Mouse (Mus musculus) midbrain, embryonic 16.5 days (tissue): ENCODE data around the gene Hjurp. TPM values are rescaled to one million over a fixed set of nuclear protein-coding genes. Genes with fewer than 3 reads are reported as not detected.
"Not testable (repeated sequence)": the region's sequence is repeated elsewhere in the genome, so short reads cannot be mapped to it uniquely, and the experiment has no call there.

Experiments used
- ATAC-seq: fragments of 200-750 bp; cut with Nextera tagmentation; 2 replicates; pipeline ENCODE4 v1.8.0; 2017; ENCODE audit warnings: moderate TSS enrichment
- H3K27ac ChIP-seq: fragments of 300-500 bp; sonication (generic); 2 replicates; pipeline ENCODE4 v1.5.1; 2014; ENCODE audit warnings: mild to moderate bottlenecking, low read length, mixed read lengths
- H3K27me3 ChIP-seq: fragments of 300-500 bp; sonication (generic); 2 replicates; pipeline ENCODE4 v1.6.1; 2014; ENCODE audit warnings: low read depth, low read length, mixed read lengths; ENCODE audit not compliant: control insufficient read depth, insufficient read depth
- H3K36me3 ChIP-seq: fragments of 300-500 bp; sonication (generic); 2 replicates; pipeline ENCODE4 v1.6.1; 2014; ENCODE audit warnings: mild to moderate bottlenecking, low read length, moderate library complexity, mixed read lengths; ENCODE audit not compliant: control insufficient read depth, insufficient read depth
- H3K4me1 ChIP-seq: fragments of 300-500 bp; sonication (generic); 2 replicates; pipeline ENCODE4 v1.6.1; 2014; ENCODE audit warnings: mild to moderate bottlenecking, low read length, mixed read lengths; ENCODE audit not compliant: control insufficient read depth, insufficient read depth
- H3K4me2 ChIP-seq: fragments of 300-500 bp; sonication (generic); 2 replicates; pipeline ENCODE4 v1.6.1; 2014; ENCODE audit warnings: mild to moderate bottlenecking, low read length, mixed read lengths
- H3K4me3 ChIP-seq: fragments of 300-500 bp; sonication (generic); 2 replicates; pipeline ENCODE4 v1.5.1; 2014; ENCODE audit warnings: low read depth, mild to moderate bottlenecking, low read length, moderate library complexity, mixed read lengths
- H3K9ac ChIP-seq: fragments of 300-500 bp; sonication (generic); 2 replicates; pipeline ENCODE4 v1.6.1; 2014; ENCODE audit warnings: low read depth, low read length, mixed read lengths
- H3K9me3 ChIP-seq: fragments of 300-500 bp; sonication (generic); replicated peaks from 2 replicates; pipeline ENCODE4 v1.6.1; 2014; ENCODE audit warnings: mild to moderate bottlenecking, low read length, mixed read lengths; ENCODE audit not compliant: control insufficient read depth, poor library complexity, severe bottlenecking
- WGBS: fragments of 180-500 bp; shearing (Covaris S2); extraction: QIAGEN DNeasy Blood & Tissue Kit; methylation state at CpG from one replicate; pipeline ENCODE4 v1.1.7; 2014; 5-methylcytosine and 5-hydroxymethylcytosine counted together
- polyA plus RNA-seq: library from polyadenylated mRNA; unstranded; fragments of >200 nt; fragmentation: Nextera tagmentation; extraction: Ambion mirVana; gene quantifications from 2 replicates; pipeline ENCODE4 v1.2.1, GENCODE M21; 2015

The Hjurp gene
- polyA plus RNA-seq, 1 experiment from 2014 or later, result 77.3 TPM

GRCm38 (mm10) chr1:88227482-88227881 lies 50.0 kb downstream of the Hjurp start:
- no peaks in the 10 kb centered on the region for H3K36me3 ChIP-seq
- H3K27ac ChIP-seq, result no peak overlapping the region
- no peaks in the 10 kb centered on the region for H3K27me3 ChIP-seq
- no peak for ATAC-seq
- no peak overlapping the region for H3K4me2 ChIP-seq
- no peak overlapping the region for H3K9ac ChIP-seq
- H3K4me3 ChIP-seq, result no peak overlapping the region
- WGBS, result 63% methylated on average over 2 of the region's 2 CpGs
- H3K4me1 ChIP-seq, result no peaks in the 10 kb centered on the region
- peaks cover 72% of the 10 kb centered on the region for H3K9me3 ChIP-seq

- Histone ChIP-seq H3K36me3 (no peaks in the 10 kb centered on the region), H3K27ac (no peak within 1 kb of the TSS), H3K4me2 (no peak within 1 kb of the TSS), H3K9ac (no peak within 1 kb of the TSS), H3K4me1 (no peaks in the 10 kb centered on the region), H3K4me3 (no peak within 1 kb of the TSS), H3K9me3 (peaks cover 69% of the 10 kb centered on the region), H3K27me3 (no peaks in the 10 kb centered on the region)
- ATAC-seq, result no peak
- WGBS, result 55% methylated on average over 5 of the region's 5 CpGs
Observed at GRCm38 (mm10) chr1:88226670-88227379, 50.6 kb downstream of the Hjurp start, which contains the start of gene Mroh2a. Mroh2a (plus strand) TSS chr1:88226986.

GRCm38 (mm10) chr1:88225741-88226140 lies 51.7 kb downstream of the Hjurp start:
- no peak overlapping the region for H3K9ac ChIP-seq
- H3K27me3 ChIP-seq, result no peaks in the 10 kb centered on the region
- no peaks in the 10 kb centered on the region for H3K4me1 ChIP-seq
- no peak overlapping the region for H3K27ac ChIP-seq
- no peak overlapping the region for H3K4me2 ChIP-seq
- no peak for ATAC-seq
- H3K36me3 ChIP-seq, result no peaks in the 10 kb centered on the region
- H3K9me3 ChIP-seq, result peaks cover 58% of the 10 kb centered on the region
- H3K4me3 ChIP-seq, result no peak overlapping the region

GRCm38 (mm10) chr1:88225301-88225700 lies 52.1 kb downstream of the Hjurp start:
- not testable (repeated sequence) for H3K27ac ChIP-seq, H3K4me1 ChIP-seq, ATAC-seq, H3K27me3 ChIP-seq, H3K36me3 ChIP-seq, H3K4me2 ChIP-seq, H3K4me3 ChIP-seq, H3K9ac ChIP-seq
- H3K9me3 ChIP-seq, result peaks cover 54% of the 10 kb centered on the region
- 37% methylated on average over 2 of the region's 2 CpGs for WGBS

GRCm38 (mm10) chr1:88224029-88224776 lies 53.2 kb downstream of the Hjurp start:
- WGBS, result 71% methylated on average over 2 of the region's 2 CpGs
- Histone ChIP-seq H3K27me3 (no peaks in the 10 kb centered on the region), H3K4me2 (no peak overlapping the region), H3K27ac (no peak overlapping the region), H3K9me3 (peaks cover 43% of the 10 kb centered on the region), H3K4me1 (no peaks in the 10 kb centered on the region), H3K36me3 (no peaks in the 10 kb centered on the region), H3K9ac (no peak overlapping the region), H3K4me3 (no peak overlapping the region)
- no peak for ATAC-seq

GRCm38 (mm10) chr1:88223591-88223990 lies 53.8 kb downstream of the Hjurp start:
- no peak overlapping the region for H3K9ac ChIP-seq
- no peaks in the 10 kb centered on the region for H3K27me3 ChIP-seq
- ATAC-seq, result no peak
- 48% methylated on average over 1 of the region's 1 CpGs for WGBS
- no peaks in the 10 kb centered on the region for H3K4me1 ChIP-seq
- peaks cover 37% of the 10 kb centered on the region for H3K9me3 ChIP-seq
- H3K36me3 ChIP-seq, result no peaks in the 10 kb centered on the region
- no peak overlapping the region for H3K27ac ChIP-seq
- H3K4me3 ChIP-seq, result no peak overlapping the region
- no peak overlapping the region for H3K4me2 ChIP-seq

- not testable (repeated sequence) for H3K4me1 ChIP-seq, H3K27me3 ChIP-seq, H3K27ac ChIP-seq, ATAC-seq, H3K36me3 ChIP-seq, H3K9ac ChIP-seq, H3K4me2 ChIP-seq, H3K4me3 ChIP-seq
- H3K9me3 ChIP-seq, result peaks cover 32% of the 10 kb centered on the region
Observed at GRCm38 (mm10) chr1:88223011-88223515, 54.4 kb downstream of the Hjurp start.

- 50% methylated on average over 2 of the region's 2 CpGs for WGBS
- Histone ChIP-seq H3K9me3 (peaks cover 28% of the 10 kb centered on the region), H3K27me3 (no peaks in the 10 kb centered on the region), H3K4me3 (no peak overlapping the region), H3K4me1 (no peaks in the 10 kb centered on the region), H3K36me3 (no peaks in the 10 kb centered on the region), H3K27ac (no peak overlapping the region), H3K9ac (no peak overlapping the region), H3K4me2 (no peak overlapping the region)
- no peak for ATAC-seq
Observed at GRCm38 (mm10) chr1:88222216-88222615, 55.2 kb downstream of the Hjurp start.

- Histone ChIP-seq H3K9ac (no peak overlapping the region), H3K4me3 (no peak overlapping the region), H3K36me3 (no peaks in the 10 kb centered on the region), H3K4me1 (no peaks in the 10 kb centered on the region), H3K4me2 (no peak overlapping the region), H3K27ac (no peak overlapping the region), H3K27me3 (no peaks in the 10 kb centered on the region), H3K9me3 (peaks cover 27% of the 10 kb centered on the region)
- no peak for ATAC-seq
Observed at GRCm38 (mm10) chr1:88220336-88220735, 57.1 kb downstream of the Hjurp start.
